Mouse (Mus musculus) intestine, postnatal 0 days (tissue): ENCODE results near the gene Fam89b. TPM values are rescaled to one million over a fixed set of nuclear protein-coding genes. Genes with fewer than 3 reads are reported as not detected.
A peak's percentile ranks its signal among the peaks of the same experiment; 100 is the strongest.

Experiments used
- ATAC-seq: fragments of 200-750 bp; cut with Nextera tagmentation; 2 replicates; pipeline ENCODE4 v1.8.0; 2017; ENCODE audit warnings: mild to moderate bottlenecking, moderate TSS enrichment, moderate library complexity
- H3K27ac ChIP-seq: fragments of 300-500 bp; sonication (generic); 2 replicates; pipeline ENCODE4 v1.5.1; 2014; ENCODE audit warnings: mild to moderate bottlenecking, low read depth, low read length, moderate library complexity
- H3K27me3 ChIP-seq: fragments of 300-500 bp; sonication (generic); replicated peaks from 2 replicates; pipeline ENCODE4 v1.6.1; 2014; ENCODE audit warnings: low read length, mixed read lengths; ENCODE audit not compliant: control insufficient read depth, insufficient read depth
- H3K36me3 ChIP-seq: fragments of 300-500 bp; sonication (generic); 2 replicates; pipeline ENCODE4 v1.6.1; 2014; ENCODE audit warnings: mild to moderate bottlenecking, moderate library complexity; ENCODE audit not compliant: control insufficient read depth, insufficient read depth
- H3K4me1 ChIP-seq: fragments of 300-500 bp; sonication (generic); replicated peaks from 2 replicates; pipeline ENCODE4 v1.6.1; 2014; ENCODE audit warnings: antibody characterized with exemption, low read length, mixed read lengths; ENCODE audit not compliant: control insufficient read depth, insufficient read depth
- H3K4me2 ChIP-seq: fragments of 300-500 bp; sonication (generic); replicated peaks from 2 replicates; pipeline ENCODE4 v1.6.1; 2014; ENCODE audit warnings: low read depth, mild to moderate bottlenecking, moderate library complexity
- H3K4me3 ChIP-seq: fragments of 300-500 bp; sonication (generic); 2 replicates; pipeline ENCODE4 v1.5.1; 2014; ENCODE audit warnings: low read depth, low read length
- H3K9ac ChIP-seq: fragments of 300-500 bp; sonication (generic); 2 replicates; pipeline ENCODE4 v1.6.1; 2014; ENCODE audit warnings: mild to moderate bottlenecking, low read depth, low read length
- H3K9me3 ChIP-seq: fragments of 300-500 bp; sonication (generic); 2 replicates; pipeline ENCODE4 v1.6.1; 2016; ENCODE audit warnings: mixed run types; ENCODE audit not compliant: control insufficient read depth
- CTCF ChIP-seq: sonication (generic); IDR thresholded peaks from 2 replicates; pipeline ENCODE4 v1.5.1; 2016; ENCODE audit warnings: low read depth, mild to moderate bottlenecking, control low read depth, antibody characterized with exemption, moderate library complexity
- WGBS: fragments of 180-500 bp; shearing (Covaris S2); extraction: QIAGEN DNeasy Blood & Tissue Kit; methylation state at CpG from one replicate; pipeline ENCODE4 v1.1.7; 2014; 5-methylcytosine and 5-hydroxymethylcytosine counted together
- polyA plus RNA-seq: library from polyadenylated mRNA; unstranded; fragments of >200 nt; fragmentation: Nextera tagmentation; extraction: Ambion mirVana; gene quantifications from 2 replicates; pipeline ENCODE4 v1.2.1, GENCODE M21; 2015

Fam89b gene
- polyA plus RNA-seq, 1 experiment from 2014 or later = 48.9 TPM

GRCm38 (mm10) chr19:5704801-5705571 is 24.5 kb downstream of the Fam89b start:
- H3K4me1 ChIP-seq = no peaks in the 10 kb centered on the region
- peaks cover 66% of the 10 kb centered on the region for H3K36me3 ChIP-seq
- H3K9me3 ChIP-seq = no peaks in the 10 kb centered on the region
- peak overlapping the region; percentile 22; the same call in 1 of the 2 replicates for H3K27ac ChIP-seq
- H3K9ac ChIP-seq = no peak overlapping the region
- H3K4me2 ChIP-seq = peak overlapping the region; percentile 27
- no peak overlapping the region for H3K4me3 ChIP-seq
- WGBS = 40% methylated on average over 10 of the region's 10 CpGs
- ATAC-seq = peak; percentile 45; the same call in 1 of the 2 replicates
- H3K27me3 ChIP-seq = no peaks in the 10 kb centered on the region
- peak; percentile 21 for TF ChIP-seq CTCF

- no peak; the same call in 1 of the 2 replicates for TF ChIP-seq CTCF
- Histone ChIP-seq H3K27me3 (no peaks in the 10 kb centered on the region), H3K4me3 (no peak within 1 kb of the TSS), H3K4me1 (no peaks in the 10 kb centered on the region), H3K9me3 (no peaks in the 10 kb centered on the region), H3K36me3 (peaks cover 69% of the 10 kb centered on the region), H3K9ac (no peak within 1 kb of the TSS), H3K4me2 (peak within 1 kb of the TSS; percentile 27), H3K27ac (peak within 1 kb of the TSS; percentile 22; the same call in 1 of the 2 replicates)
- 59% methylated on average over 17 of the region's 17 CpGs for WGBS
- ATAC-seq = peak; percentile 17; the same call in 1 of the 2 replicates
Observed at GRCm38 (mm10) chr19:5704163-5704800, 25.2 kb downstream of the Fam89b start, which contains the start of gene Kcnk7. Gene Kcnk7, plus strand, starts transcription at chr19:5704367.

GRCm38 (mm10) chr19:5695849-5696462 is 33.5 kb downstream of the Fam89b start:
- no peak for ATAC-seq
- Histone ChIP-seq H3K27ac (no peak overlapping the region), H3K4me2 (no peak overlapping the region), H3K9ac (no peak overlapping the region), H3K36me3 (peaks cover 85% of the 10 kb centered on the region), H3K4me1 (peaks cover 8% of the 10 kb centered on the region), H3K4me3 (no peak overlapping the region), H3K27me3 (no peaks in the 10 kb centered on the region), H3K9me3 (no peaks in the 10 kb centered on the region)
- WGBS = 40% methylated on average over 41 of the region's 41 CpGs
- TF ChIP-seq CTCF = no peak

GRCm38 (mm10) chr19:5693801-5694200 is 35.7 kb downstream of the Fam89b start:
- H3K27ac ChIP-seq = no peak overlapping the region
- no peak for ATAC-seq
- peaks cover 63% of the 10 kb centered on the region for H3K36me3 ChIP-seq
- H3K27me3 ChIP-seq = no peaks in the 10 kb centered on the region
- 82% methylated on average over 6 of the region's 6 CpGs for WGBS
- no peak for TF ChIP-seq CTCF
- H3K4me1 ChIP-seq = peaks cover 9% of the 10 kb centered on the region
- H3K4me3 ChIP-seq = no peak overlapping the region
- H3K9me3 ChIP-seq = no peaks in the 10 kb centered on the region
- H3K9ac ChIP-seq = no peak overlapping the region
- peak overlapping the region; percentile 99; the same call in 1 of the 2 replicates for H3K4me2 ChIP-seq

GRCm38 (mm10) chr19:5692913-5693396 is 36.5 kb downstream of the Fam89b start:
- no peak overlapping the region for H3K9ac ChIP-seq
- WGBS = 62% methylated on average over 10 of the region's 10 CpGs
- H3K4me1 ChIP-seq = peaks cover 9% of the 10 kb centered on the region
- H3K27ac ChIP-seq = peak overlapping the region; percentile 62
- peak overlapping the region; percentile 99 for H3K4me2 ChIP-seq
- no peak for TF ChIP-seq CTCF
- no peak for ATAC-seq
- H3K36me3 ChIP-seq = peaks cover 55% of the 10 kb centered on the region
- no peaks in the 10 kb centered on the region for H3K27me3 ChIP-seq
- no peaks in the 10 kb centered on the region for H3K9me3 ChIP-seq
- peak overlapping the region; percentile 9; the same call in 1 of the 2 replicates for H3K4me3 ChIP-seq
